Mouse (Mus musculus) heart, postnatal 0 days (tissue): ENCODE results near the gene Rgp1. TPM values are rescaled to one million over a fixed set of nuclear protein-coding genes. Genes with fewer than 3 reads are reported as not detected.

Source experiments
- ATAC-seq: fragments of 200-750 bp; cut with Nextera tagmentation; 2 replicates; pipeline ENCODE4 v1.8.0; 2017; ENCODE audit warnings: low read depth, moderate number of reproducible peaks, moderate library complexity; ENCODE audit not compliant: insufficient read depth
- DNase-seq: peaks from one replicate; pipeline ENCODE4 v3.0.0-alpha.2; 2016; ENCODE audit warnings: low spot score
- H3K27ac ChIP-seq: fragments of 300-500 bp; sonication (generic); 2 replicates; pipeline ENCODE4 v1.5.1; 2014; ENCODE audit warnings: low read depth, mild to moderate bottlenecking
- H3K27me3 ChIP-seq: fragments of 300-500 bp; sonication (generic); 2 replicates; pipeline ENCODE4 v1.6.1; 2014; ENCODE audit warnings: low read length, mixed read lengths; ENCODE audit not compliant: control insufficient read depth, insufficient read depth
- H3K36me3 ChIP-seq: fragments of 300-500 bp; sonication (generic); replicated peaks from 2 replicates; pipeline ENCODE4 v1.6.1; 2014; ENCODE audit warnings: low read length, mixed read lengths; ENCODE audit not compliant: control insufficient read depth, insufficient read depth
- H3K4me1 ChIP-seq: fragments of 300-500 bp; sonication (generic); 2 replicates; pipeline ENCODE4 v1.6.1; 2014; ENCODE audit warnings: antibody characterized with exemption; ENCODE audit not compliant: control insufficient read depth, insufficient read depth
- H3K4me2 ChIP-seq: fragments of 300-500 bp; sonication (generic); 2 replicates; pipeline ENCODE4 v1.6.1; 2014; ENCODE audit warnings: low read depth, mild to moderate bottlenecking, low read length, moderate library complexity
- H3K4me3 ChIP-seq: fragments of 300-500 bp; sonication (generic); 2 replicates; pipeline ENCODE4 v1.5.1; 2014; ENCODE audit warnings: low read depth, low read length
- H3K9ac ChIP-seq: fragments of 300-500 bp; sonication (generic); replicated peaks from 2 replicates; pipeline ENCODE4 v1.6.1; 2014; ENCODE audit warnings: low read depth, low read length, mixed read lengths
- H3K9me3 ChIP-seq: fragments of 300-500 bp; sonication (generic); replicated peaks from 2 replicates; pipeline ENCODE4 v1.6.1; 2016; ENCODE audit warnings: low read length; ENCODE audit not compliant: control insufficient read depth
- CTCF ChIP-seq: IDR thresholded peaks from 2 replicates; pipeline ENCODE4 v1.5.1; 2016; ENCODE audit warnings: antibody characterized with exemption, control low read depth, low read depth
- EP300 ChIP-seq: IDR thresholded peaks from 2 replicates; pipeline ENCODE4 v1.6.1; 2016; ENCODE audit warnings: antibody characterized with exemption, low read depth
- WGBS: fragments of 180-500 bp; shearing (Covaris S2); extraction: QIAGEN DNeasy Blood & Tissue Kit; methylation state at CpG from one replicate; pipeline ENCODE4 v1.1.7; 2014; 5-methylcytosine and 5-hydroxymethylcytosine counted together
- polyA plus RNA-seq: library from polyadenylated mRNA; unstranded; fragments of >200 nt; fragmentation: Nextera tagmentation; extraction: Ambion mirVana; gene quantifications from 2 replicates; pipeline ENCODE4 v1.2.1, GENCODE M21; 2015
- total RNA-seq: library from RNA; depleted of rRNA; stranded (reverse); fragments of >200 nt; gene quantifications from 2 replicates; pipeline ENCODE4 v1.2.3, GENCODE M21; 2014; ENCODE audit warnings: low replicate concordance

Rgp1 gene
- total and polyA plus RNA-seq, 2 experiments from 2014 or later = 10.8 to 12.4 TPM

DNA sequence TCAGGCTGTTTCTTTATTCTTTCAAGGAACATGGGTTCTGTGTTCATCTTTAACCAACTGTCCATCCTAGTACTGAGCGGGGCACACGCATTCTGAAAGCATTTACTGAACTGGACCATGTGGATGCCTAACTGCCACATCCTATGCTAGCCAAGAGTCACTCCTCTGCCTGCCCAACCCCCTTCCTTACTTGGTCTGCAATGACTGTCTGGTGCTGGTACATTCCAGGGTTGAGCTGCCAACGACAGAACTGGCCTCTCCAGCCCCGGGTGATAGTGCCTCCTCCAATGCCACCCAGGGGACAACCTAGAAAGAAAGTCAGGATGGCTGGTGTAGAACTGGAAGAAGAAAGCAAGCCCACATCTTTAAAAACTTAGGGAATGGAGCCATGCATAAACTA lies 5.0 kb upstream of the Rgp1 start:
- H3K36me3 ChIP-seq = peaks cover 58% of the 10 kb centered on the region
- ATAC-seq (no peak), DNase-seq (no peak)
- H3K4me3 ChIP-seq = no peak overlapping the region
- H3K9ac ChIP-seq = no peak overlapping the region
- 61% methylated on average over 4 of the region's 4 CpGs for WGBS
- H3K4me2 ChIP-seq = no peak overlapping the region
- H3K27me3 ChIP-seq = no peaks in the 10 kb centered on the region
- H3K9me3 ChIP-seq = no peaks in the 10 kb centered on the region
- no peak for TF ChIP-seq EP300
- TF ChIP-seq CTCF = no peak
- H3K4me1 ChIP-seq = peaks cover 19% of the 10 kb centered on the region
- H3K27ac ChIP-seq = peak overlapping the region; percentile 9; the same call in 1 of the 2 replicates

DNA sequence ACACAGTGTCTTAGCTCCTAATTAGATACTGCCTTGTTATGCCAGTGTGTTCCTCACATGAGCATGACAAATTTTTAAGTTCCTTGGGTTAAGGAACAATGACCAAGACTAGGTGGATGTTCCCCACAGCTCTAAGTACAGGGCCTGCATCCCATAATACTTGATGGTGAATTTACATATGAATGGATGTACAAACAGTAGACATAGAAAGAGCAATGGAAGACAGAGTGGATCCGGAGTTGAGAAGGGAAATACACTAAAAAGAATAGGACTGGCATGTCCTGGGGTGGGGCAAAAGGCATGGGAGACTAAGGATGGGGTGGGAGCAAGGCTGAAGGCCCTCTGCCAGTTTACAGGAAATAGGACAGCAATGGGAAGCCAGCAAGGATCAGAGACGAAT lies 3.2 kb upstream of the Rgp1 start:
- DNase-seq (no peak), ATAC-seq (no peak)
- Histone ChIP-seq H3K27me3 (no peaks in the 10 kb centered on the region), H3K27ac (no peak overlapping the region), H3K4me3 (no peak overlapping the region), H3K4me1 (peaks cover 27% of the 10 kb centered on the region), H3K36me3 (peaks cover 40% of the 10 kb centered on the region), H3K4me2 (no peak overlapping the region), H3K9ac (no peak overlapping the region), H3K9me3 (no peaks in the 10 kb centered on the region)
- WGBS = 64% methylated on average over 2 of the region's 2 CpGs
- no peak for TF ChIP-seq CTCF
- no peak for TF ChIP-seq EP300

DNA sequence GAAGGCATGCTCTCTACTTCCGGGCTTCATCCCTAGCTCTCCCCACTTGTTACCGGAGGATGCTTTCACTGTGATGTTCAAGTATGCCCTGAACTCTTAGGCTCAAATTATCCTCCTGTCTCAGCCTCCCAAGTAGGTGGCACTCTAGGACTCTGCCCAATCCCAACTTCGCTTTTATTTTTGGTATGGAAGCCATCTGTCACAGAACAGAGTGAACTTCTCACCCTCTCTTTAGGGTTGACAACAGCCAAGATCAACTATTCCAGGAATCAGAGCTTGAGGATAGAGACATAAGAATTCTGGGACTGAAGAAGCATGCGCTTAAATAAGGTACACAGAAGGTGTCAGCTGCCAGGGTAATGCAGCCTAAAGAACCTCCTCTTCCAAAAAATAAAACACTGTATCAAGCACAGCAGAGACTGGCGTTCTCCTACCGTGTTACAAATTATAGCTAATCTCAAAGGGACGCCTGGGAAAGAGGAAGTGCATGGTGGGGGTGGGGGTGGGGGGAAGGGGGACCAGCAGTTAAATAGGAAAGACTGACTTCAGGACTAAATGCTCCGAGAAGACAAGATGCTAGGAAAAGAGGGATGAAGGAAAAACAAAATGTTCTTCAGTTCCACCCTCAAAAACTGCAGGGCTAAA lies 1.2 kb upstream of the Rgp1 start:
- Histone ChIP-seq H3K4me1 (peaks cover 27% of the 10 kb centered on the region), H3K4me3 (peak overlapping the region; percentile 80), H3K9me3 (no peaks in the 10 kb centered on the region), H3K9ac (peak overlapping the region; percentile 77), H3K36me3 (peaks cover 40% of the 10 kb centered on the region), H3K4me2 (peak overlapping the region; percentile 96), H3K27me3 (no peaks in the 10 kb centered on the region), H3K27ac (no peak overlapping the region)
- TF ChIP-seq EP300 = no peak
- no peak for TF ChIP-seq CTCF
- DNase-seq = peak; percentile 9
- WGBS = 18% methylated on average over 8 of the region's 8 CpGs
- no peak for ATAC-seq

GRCm38 (mm10) chr4:43579256-43579655 lies 741 bp downstream of the Rgp1 start:
- no peak for ATAC-seq
- H3K9ac ChIP-seq = peak overlapping the region; percentile 77
- H3K4me2 ChIP-seq = peak overlapping the region; percentile 96
- no peaks in the 10 kb centered on the region for H3K27me3 ChIP-seq
- WGBS = 5% methylated on average over 10 of the region's 10 CpGs
- H3K4me3 ChIP-seq = peak overlapping the region; percentile 80
- no peaks in the 10 kb centered on the region for H3K9me3 ChIP-seq
- peaks cover 27% of the 10 kb centered on the region for H3K4me1 ChIP-seq
- no peak for DNase-seq
- TF ChIP-seq EP300 (no peak), CTCF (no peak)
- H3K36me3 ChIP-seq = peaks cover 41% of the 10 kb centered on the region
- H3K27ac ChIP-seq = peak overlapping the region; percentile 78

DNA sequence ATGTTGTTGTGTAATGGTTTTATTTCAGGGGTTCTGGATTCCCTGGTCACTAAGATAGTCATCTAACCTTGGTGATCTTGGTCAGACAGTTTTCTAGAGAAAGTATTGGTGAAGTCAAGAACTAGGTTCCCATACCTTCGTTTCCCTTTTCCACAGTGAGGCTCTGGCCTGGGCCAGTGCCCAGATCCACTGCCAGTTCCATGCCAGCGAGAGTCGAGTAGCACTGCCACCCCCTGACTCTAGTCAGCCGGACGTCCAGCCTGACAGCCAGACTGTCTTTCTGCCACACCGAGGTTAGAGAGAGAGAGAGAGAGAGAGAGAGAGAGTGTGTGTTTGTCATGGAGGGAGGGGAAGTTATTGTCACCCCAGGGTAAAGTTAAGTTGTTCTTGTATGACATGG lies 1.2 kb downstream of the Rgp1 start:
- no peak for DNase-seq
- no peak overlapping the region for H3K27ac ChIP-seq
- H3K9me3 ChIP-seq = no peaks in the 10 kb centered on the region
- TF ChIP-seq EP300 (no peak), CTCF (no peak)
- no peak for ATAC-seq
- peak overlapping the region; percentile 80 for H3K4me3 ChIP-seq
- H3K4me1 ChIP-seq = peaks cover 31% of the 10 kb centered on the region
- no peaks in the 10 kb centered on the region for H3K27me3 ChIP-seq
- WGBS = 75% methylated on average over 6 of the region's 6 CpGs
- H3K4me2 ChIP-seq = peak overlapping the region; percentile 96
- peaks cover 42% of the 10 kb centered on the region for H3K36me3 ChIP-seq
- H3K9ac ChIP-seq = peak overlapping the region; percentile 77; the same call in 1 of the 2 replicates

- DNase-seq (no peak), ATAC-seq (no peak)
- no peak overlapping the region for H3K4me2 ChIP-seq
- no peaks in the 10 kb centered on the region for H3K27me3 ChIP-seq
- TF ChIP-seq EP300 = no peak
- TF ChIP-seq CTCF = no peak
- no peak overlapping the region for H3K9ac ChIP-seq
- H3K4me1 ChIP-seq = peaks cover 27% of the 10 kb centered on the region
- H3K4me3 ChIP-seq = no peak overlapping the region
- H3K27ac ChIP-seq = no peak overlapping the region
- 92% methylated on average over 5 of the region's 5 CpGs for WGBS
- H3K36me3 ChIP-seq = peaks cover 42% of the 10 kb centered on the region
- no peaks in the 10 kb centered on the region for H3K9me3 ChIP-seq
Observed at GRCm38 (mm10) chr4:43580721-43581120, 2.2 kb downstream of the Rgp1 start.
